Mouse (Mus musculus): ENCODE measurements around the gene Erich6. TPM values are rescaled to one million over a fixed set of nuclear protein-coding genes. Genes with fewer than 3 reads are reported as not detected.
"Not testable (repeated sequence)": the region's sequence is repeated elsewhere in the genome, so short reads cannot be mapped to it uniquely, and the experiment has no call there.

Gene Erich6
- total RNA-seq, 2 experiments from 2014 or later: not detected

DNA sequence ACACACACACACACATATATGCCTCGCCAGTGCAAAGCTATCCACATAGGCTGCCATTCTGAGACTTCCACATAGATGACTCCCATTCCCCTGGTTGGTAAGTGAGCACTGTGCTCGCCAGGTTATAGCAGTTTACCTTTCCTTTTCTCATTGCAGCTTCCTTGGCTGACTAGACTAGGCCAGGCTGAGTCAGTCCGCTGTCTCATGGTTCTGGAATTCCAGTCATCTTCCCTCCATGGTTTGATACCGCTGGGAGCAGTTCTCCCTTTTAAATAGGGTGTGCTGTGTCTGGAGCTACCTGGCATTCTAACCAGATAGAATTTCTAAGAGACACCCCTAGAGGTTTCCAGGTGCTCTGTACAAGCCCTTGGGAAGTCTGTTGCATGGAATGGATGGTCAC lies 9.2 kb upstream of the Erich6 start:
- no peak for DNase-seq

DNA sequence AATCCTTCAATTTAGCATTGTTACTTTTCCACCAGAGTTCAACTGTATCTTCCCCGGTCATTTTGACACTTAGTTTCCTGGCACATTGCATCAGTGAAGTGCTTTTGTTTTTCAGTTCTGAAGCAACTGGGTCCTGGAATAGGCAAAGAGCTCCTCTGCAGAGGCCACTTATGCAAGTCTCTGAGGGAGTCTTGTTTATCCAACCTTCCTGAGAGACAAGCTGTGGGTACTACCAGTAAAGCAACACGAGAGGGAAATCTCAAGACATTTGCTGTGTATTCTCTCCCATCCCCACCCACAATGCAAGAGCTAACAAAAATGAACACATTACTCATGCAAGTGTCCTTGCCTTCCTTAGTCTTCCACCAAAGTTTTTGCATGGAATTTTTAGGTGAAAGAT lies 5.3 kb downstream of the Erich6 start:
- no peak for DNase-seq

DNA sequence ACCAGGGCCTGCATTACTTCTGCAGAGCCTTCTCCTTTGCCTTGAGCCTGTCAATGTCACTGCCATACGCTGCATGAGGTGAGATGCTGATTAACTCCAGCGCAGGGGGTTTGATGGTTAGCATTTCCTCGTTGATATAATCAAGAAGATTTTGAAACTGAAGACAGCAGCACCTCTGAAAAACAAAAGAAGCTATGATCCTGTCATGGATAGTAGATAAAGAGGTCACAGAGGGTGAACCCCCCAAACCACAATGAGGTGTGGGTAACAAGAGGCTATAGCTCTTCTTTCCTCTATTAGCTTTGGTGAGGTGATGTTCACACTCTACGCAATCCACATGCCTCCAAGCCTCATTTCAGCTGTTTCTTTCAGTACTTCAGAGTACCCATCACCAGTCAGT lies 12.0 kb downstream of the Erich6 start:
- no peak for DNase-seq

DNA sequence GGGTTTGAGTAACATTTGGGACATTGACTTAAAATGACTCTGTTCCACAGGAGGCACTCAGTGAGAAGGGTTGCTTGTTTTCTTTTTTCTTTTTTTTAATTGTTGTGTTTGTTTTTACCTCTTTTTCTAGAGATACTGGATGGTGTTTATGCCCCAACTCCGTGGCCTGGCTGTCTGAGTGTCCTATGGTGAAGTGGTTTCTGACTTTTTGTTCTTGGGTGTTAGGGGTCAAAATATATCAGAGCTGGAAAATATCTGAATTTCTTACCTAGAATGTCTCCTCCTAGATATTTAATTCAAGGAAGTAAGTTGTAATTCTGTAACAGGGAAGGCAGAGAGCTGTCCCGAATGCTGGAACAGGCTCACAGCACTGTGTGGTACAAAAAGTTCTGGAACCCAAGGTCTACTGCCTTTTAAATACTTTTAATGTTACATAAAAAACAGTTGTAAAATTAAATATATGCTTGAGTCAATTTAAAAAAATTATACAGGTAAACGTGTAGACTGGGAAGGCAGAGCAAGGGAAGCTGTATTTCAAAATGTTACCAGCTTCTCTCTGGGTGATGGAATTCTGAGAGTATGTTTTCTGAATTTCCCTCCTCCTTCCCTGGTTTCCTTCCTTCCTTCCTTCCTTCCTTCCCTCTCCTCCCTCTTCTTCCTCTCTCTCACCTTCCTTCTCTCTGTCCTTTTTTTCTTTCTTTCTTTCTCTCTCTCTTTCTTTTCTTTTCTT lies 14.2 kb downstream of the Erich6 start:
- DNase-seq: no peak

DNA sequence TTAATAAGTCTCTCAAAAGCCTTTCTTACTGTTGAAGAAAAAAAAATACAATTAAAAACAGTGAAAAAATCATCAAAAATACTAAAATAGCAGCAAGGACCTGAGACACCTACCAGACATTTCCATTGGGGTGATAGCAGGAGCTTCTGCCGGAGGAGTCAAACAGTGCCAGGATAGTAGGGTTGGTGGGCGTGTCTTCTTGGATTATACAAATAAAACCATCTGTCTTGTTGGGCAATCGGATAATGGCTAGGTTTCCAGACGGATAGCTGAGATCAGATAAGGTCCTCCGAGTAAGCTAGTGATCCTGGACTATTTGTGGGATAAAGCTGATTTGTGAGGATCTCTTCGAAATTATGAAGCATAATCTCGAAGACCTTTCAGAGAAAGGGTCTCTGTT lies 15.9 kb downstream of the Erich6 start:
- no peak for DNase-seq

DNA sequence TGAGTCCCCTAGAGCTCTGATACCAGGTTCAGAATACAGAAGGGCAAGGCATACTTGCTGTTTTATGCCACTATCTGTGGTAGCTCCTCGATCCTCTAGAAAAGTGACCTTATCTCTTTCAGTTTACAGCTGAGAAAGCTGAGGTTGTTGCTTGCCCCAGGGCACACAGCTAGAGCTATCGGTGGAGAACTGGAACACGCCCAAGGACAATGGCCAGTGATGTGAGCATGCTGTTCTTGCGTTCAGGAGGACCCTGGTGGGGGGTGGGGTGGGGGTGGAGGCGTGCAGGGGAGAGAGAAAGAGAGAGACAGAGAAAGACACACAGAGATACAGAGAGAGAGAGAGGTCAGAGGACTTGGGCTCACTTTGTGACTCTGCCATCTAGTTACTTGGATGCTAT lies 27.0 kb downstream of the Erich6 start:
- no peak for DNase-seq

DNA sequence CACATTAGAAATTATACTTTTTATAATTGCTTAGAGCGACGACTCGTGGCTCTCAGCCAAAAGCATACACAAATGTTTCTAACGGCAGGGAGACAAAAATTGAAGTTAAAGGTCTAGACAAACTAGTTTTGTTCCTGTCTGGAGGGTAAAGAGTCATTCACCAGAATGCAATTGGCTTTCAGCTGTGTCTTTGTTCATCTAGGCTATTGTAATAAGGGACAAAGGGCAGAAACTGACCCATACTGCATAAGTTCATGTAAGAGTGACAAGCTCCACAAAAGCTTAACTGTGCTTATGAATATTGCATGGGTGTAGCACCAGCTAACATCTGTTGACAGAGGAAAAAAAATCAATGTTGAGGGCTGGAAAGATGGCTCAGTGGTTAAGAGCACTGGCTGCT lies 28.5 kb downstream of the Erich6 start:
- DNase-seq: no peak

DNA sequence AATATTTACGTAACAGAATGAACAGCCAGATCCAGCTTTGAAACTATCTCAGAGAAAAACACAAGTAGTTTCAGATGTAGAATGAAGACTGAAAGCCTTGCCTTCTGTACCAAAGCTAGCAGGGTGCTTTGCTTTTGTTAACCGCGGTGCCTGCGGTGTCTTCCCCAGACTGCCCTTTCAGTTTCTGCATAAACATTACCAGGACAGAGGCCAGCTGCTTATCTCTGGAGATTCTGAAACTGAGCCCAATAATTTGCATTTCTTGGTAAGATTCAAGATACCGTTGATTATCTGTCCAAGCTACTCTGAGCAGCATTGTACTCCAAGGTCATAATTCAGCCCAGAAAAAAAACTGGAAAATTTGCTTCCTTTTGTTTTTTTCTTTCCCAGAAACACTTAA lies 43.4 kb downstream of the Erich6 start:
- no peak for DNase-seq

DNA sequence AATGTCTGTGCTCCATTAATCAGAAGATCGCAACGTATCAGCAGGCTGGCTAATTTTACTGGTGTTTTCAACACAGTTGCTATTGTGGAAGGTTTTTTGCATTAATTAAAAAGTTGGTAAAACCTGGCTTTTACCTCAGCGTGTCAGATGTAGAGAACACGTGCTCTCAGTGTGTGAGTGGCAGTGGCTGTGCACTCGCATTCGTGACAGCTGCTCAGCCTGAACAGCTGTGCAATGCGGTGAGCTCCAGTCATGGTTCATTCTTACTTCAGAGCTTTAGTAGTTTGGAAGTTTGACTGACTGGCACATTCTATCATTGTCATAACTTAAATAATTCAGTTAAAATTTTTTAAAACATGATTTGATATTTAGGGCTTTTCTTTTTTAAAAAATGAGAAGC lies 44.3 kb downstream of the Erich6 start:
- not testable (repeated sequence) for DNase-seq

DNA sequence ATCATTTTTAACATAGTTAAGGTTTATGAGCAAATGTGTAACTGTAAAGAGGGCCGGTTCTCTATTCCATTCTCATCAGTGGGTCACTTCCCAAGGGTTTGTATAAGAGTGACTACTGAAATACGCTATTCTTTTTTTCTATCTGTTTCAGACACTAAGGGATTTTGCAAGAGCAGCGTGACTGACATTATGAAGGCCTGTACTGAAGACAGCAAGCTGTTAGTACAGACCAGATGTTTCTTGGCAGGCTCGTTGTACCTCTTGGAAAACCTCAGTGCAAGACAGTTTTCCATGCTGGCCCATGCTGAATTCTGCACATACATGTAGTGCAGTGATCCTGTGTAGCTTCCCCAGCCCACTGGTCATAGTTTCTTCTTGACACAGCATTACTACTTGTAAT lies 46.5 kb downstream of the Erich6 start:
- not testable (repeated sequence) for DNase-seq

DNA sequence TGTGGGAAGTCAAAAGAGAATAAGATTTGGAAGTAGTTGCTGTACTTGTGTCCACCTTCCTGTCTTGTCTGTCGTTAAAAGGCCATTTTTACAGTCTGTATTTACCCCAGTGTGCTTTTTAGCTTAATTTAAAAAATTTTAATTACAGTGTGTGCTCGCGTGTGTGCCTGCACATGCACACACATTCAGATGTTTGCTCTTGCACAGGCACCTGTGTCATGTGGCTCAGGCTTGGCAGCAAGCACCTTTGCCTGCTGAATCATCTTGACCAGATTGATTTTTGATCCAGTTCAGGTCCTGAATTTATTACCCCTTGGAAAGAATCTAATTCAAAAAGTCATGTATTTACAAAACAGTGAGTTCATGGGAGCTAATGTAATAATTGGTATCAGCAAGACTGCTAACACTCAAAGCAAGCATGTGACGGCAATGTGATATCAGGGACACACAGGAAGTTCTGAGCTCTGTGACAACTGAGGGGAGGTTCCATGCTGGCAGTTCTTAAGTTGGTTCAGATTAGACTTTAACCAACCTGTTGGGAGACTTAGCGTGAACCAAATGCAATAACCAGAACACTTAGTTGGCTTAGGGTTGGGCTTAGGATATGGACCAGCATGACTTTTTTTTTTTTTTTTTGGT lies 54.1 kb downstream of the Erich6 start:
- no peak for DNase-seq

DNA sequence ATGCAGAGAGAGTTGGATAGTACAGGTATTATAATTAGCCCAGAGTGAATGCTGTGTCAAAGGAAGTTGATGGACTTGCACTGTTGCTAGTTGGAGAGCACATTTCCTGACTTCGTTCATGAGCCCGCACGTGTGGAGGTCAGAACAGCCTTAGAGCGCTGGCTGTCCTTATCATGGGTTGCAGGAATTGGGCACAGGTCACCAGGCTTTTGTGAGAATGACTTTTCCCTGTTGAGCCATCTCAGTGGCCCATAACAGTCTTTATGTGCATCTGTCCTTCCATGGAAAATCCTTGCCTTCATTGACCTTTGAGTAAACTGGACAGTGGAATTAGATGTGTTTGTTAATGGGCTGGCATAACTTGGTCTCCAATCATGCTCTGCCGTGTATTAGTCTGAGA lies 54.7 kb downstream of the Erich6 start:
- DNase-seq: no peak

DNA sequence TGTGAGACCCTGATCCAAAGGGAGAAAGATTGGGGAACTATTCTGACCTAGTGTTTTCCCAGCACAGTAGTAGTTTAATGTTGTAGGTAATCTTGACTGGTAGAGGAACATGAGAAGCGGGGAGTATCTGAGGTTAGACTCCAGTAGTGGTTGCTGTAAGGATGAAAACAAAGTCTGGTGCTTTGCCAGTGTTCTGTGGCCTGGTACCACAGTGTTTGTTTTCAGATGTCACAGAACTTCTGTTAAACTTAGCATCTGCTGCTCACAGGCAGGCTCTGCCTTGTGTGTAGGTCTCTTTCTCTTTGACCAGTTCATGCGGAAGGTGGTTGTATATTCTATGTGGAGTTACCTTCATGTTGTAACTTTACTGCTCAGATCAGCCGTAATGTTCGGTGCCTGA lies 55.5 kb downstream of the Erich6 start:
- no peak for DNase-seq

DNA sequence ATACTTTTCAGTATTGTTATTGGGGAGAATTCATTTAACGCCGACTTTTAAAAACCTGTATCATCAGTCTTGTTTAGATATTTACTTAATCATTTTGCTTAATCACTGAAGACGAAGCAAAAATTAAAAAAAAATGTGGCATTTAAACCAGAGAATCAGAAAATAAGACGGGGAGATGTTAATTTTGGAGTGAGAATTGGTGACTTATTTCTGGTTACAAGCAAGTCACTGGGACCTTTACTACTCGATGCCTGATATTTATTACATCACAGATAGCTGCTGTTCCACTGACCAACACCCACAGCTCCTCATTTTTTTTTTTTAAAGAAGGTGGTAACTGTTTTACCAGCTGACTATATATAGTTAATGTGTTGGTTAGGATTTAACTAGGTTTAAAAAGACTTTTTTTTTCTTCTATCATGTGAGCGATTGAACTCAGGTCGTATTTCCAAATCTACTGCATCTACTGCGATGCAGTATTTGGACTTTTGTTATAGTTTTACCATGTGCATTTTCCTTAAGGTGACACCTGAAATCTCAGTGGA lies 59.4 kb downstream of the Erich6 start:
- DNase-seq: no peak

DNA sequence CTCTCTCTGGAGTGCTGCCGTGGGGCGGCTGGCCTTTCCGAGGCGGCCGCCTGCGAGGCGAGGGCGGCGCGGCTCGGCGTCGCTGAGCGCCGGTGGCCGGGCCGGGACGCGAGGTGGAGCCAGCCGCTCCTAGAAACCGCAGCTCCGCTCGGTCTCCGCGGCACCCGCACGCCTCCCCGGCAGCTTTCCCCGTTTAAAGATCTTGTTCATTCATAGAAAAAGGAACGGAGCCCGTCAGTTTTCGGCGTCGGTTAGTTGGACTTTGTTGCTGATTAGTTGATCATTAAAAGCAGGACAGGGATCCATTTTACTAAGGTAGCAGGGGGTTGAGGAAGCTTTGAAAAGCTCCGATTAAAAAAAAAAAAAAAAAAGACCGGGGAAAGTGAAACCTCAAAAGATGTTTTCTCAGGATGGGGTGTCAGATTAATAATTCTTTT lies 59.9 kb downstream of the Erich6 start:
- peak in 1 of 2 experiments; percentile 54 for DNase-seq

DNA sequence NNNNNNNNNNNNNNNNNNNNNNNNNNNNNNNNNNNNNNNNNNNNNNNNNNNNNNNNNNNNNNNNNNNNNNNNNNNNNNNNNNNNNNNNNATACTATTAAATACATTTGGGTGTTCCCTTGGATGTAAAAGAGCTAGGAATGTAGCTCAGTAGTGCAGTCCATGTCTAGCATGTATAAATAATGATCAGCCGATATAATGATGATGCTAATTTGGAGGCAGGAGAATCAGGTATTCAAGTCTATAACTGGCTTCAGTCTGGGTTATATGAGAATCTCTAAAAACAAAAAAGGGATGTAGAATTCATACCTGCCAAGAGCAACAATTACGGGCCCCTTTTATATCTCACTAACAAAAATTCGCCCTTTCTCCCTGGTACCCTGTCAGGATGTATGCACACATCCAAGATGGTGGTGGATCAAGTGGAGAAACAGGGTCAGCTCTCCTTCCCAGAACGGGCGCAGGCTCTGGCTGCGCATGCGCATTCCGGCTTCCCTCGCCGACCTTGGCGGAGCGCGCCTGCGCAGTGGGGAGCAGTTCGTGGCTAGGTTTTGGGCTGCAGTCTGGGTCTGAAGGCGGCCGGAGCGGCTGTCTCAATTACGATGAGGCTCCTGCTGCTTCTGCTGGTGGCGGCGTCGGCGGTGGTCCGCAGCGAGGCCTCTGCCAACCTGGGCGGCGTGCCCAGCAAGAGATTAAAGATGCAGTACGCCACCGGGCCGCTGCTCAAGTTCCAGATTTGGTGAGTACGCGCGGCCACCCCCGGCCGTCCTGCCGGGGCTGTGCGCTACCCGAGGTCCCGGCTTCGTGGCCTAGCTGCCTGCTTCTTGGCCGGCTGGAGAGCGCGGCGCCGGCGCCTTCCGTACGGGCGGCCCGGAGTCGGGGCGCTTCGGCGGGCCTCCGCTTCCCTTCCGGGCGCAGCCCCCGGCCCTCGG lies 60.6 kb downstream of the Erich6 start, which contains the start of gene Selenot:
TSS of gene Selenot (plus strand) at position 500 of the 930 bp plus-strand sequence.
- DNase-seq: peak; percentile 97 to 98

DNA sequence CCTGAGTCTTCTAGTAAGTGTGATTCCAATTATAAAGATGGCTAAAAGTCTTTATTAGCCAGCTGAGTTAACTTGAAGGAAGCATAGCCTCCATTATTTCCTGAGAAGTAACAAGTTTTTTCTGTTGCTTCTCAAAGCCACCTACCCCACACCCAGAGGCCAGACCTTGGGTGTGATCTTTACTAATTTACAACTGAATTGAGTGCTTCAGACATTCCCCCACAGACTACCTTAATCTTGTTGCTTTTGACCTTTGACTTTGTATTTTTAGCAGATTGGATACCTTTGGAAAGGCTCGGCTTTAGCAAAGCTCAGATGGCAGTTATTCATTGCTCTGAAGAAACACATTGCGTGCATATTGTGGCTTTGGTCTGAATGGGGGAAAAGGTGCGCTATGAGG lies 66.2 kb downstream of the Erich6 start:
- no peak for DNase-seq

Other genes with a start within 250 kb of the Erich6 start
- 10 to 100 TPM; 20.1 to 21.5 TPM for gene Tsc22d2, start 222.5 kb downstream of the Erich6 start, total RNA-seq (2021)
- 10 to 100 TPM; 35.8 to 43.2 TPM for gene Eif2a, start 111.4 kb downstream of the Erich6 start, total RNA-seq (2021)
- 10 to 100 TPM; 12.0 to 15.1 TPM for gene Serp1, start 111.3 kb downstream of the Erich6 start, total RNA-seq (2021)
- gene Selenot, start 60.6 kb downstream of the Erich6 start, total RNA-seq (2021): 100 to 1,000 TPM; 119 to 120 TPM
- 10 to 100 TPM; 11.8 to 12.5 TPM for gene Siah2, start 55.2 kb upstream of the Erich6 start, total RNA-seq (2021)
- under 1 TPM; 0.23 to 0.40 TPM for gene Mindy4b-ps, start 185.1 kb upstream of the Erich6 start, total RNA-seq (2021)
- not detected for gene Clrn1, start 248.1 kb upstream of the Erich6 start, total RNA-seq (2021)